Mouse (Mus musculus) cerebellum, adult 8-10 months (tissue): ENCODE measurements at regions not wholly inside any gene's neighbourhood (a gene's known extent, or its start where the extent isn't known, plus 50 kb on each side); places are given as distances from the start of the nearest gene placed in this dataset.

Experiments used
- DNase-seq: peaks from one replicate; pipeline ENCODE4 v3.0.0; 2022

GRCm38 (mm10) chr11:19355179-19355578, 336.4 kb upstream of the Meis1 start:
- DNase-seq, result no peak

DNA sequence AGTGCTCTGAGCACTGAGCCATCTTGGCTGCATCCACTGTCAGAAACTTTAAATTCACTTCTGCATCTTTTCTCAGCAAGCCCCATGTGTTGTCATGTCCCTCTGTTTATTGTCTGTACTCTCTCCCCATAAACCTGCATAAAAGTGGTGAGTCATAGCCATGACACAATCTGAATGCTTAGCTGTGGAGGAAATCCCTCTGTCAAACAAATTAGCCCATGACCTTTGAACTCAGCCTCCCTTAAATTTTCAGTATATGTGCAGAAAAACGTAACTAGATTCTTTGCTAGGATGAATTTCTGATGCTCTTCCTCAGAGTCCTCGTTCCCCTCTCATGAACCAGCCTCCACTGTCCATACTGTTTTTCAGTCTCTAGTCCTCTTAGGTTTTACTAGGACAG, 337.4 kb upstream of the Meis1 start:
- DNase-seq, result no peak

GRCm38 (mm10) chr11:19369152-19369551, 350.4 kb upstream of the Meis1 start:
- DNase-seq, result no peak

DNA sequence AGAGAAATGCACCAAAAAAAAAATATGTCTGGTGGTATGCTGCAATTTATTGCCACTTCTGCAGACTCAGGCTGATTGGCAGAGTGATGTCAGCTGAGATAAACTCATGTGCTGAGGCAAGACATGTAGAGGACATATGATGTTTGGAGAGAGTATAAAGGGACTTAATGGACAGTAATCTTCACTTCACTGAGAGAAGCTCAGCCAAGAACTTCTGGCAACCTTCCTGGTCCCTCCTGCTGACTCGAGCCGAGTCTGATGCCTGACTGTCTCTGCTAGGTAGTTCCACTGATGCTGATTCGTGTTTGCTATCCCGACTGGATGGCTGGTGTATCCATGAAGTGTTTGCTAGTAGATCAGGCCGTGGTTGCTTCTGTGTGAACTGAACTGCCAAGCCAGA, 354.7 kb upstream of the Meis1 start:
- no peak for DNase-seq

DNA sequence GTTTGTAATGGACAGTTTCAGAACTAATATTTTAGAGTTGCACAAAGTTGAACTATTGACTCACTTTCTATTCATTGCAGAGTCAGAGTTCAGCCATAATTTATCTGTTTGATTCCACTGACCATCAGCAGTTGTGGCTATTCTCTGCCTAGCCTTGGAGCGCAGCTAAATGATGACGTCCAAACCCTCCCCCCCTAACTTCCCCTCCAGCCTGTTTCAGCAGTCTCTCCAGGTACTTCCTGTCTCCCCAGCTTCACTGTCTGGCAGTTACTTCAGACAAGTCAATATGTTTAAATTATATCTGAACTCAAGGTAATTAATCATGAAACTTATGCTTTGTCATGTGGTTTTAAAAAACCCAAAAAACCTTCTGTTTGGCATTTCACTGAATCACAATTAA, 362.1 kb upstream of the Meis1 start:
- DNase-seq, result no peak

GRCm38 (mm10) chr11:19389136-19389535, 370.4 kb upstream of the Meis1 start:
- no peak for DNase-seq

GRCm38 (mm10) chr11:19392190-19392589, 373.4 kb upstream of the Meis1 start:
- no peak for DNase-seq

GRCm38 (mm10) chr11:19394372-19394771, 375.6 kb upstream of the Meis1 start:
- DNase-seq, result no peak

- no peak for DNase-seq
Observed at GRCm38 (mm10) chr11:19400396-19400795, 381.6 kb upstream of the Meis1 start.

- no peak for DNase-seq
Observed at GRCm38 (mm10) chr11:19420143-19420542, 401.4 kb upstream of the Meis1 start.

DNA sequence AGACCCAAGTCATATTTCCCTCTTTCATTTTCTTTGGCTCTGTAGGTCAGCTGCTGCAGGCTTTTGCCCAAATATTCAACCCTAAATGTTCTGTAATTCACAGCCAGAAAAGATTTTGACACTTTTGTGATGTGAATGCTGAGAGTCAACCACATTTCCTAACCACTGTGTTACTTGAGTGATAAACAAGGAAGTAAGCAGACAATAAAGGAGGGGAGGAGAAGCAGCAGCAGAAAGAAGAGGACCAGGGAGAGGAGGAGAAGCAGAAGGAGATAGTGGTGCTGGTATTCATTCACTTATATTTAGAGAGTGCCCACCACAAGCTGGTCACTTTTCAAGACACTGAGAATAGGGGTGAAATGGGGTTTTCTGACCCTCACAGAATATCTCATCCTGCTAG, 404.5 kb upstream of the Meis1 start:
- DNase-seq, result no peak

- no peak for DNase-seq
Observed at GRCm38 (mm10) chr11:19423841-19424815, 405.3 kb upstream of the Meis1 start.

DNA sequence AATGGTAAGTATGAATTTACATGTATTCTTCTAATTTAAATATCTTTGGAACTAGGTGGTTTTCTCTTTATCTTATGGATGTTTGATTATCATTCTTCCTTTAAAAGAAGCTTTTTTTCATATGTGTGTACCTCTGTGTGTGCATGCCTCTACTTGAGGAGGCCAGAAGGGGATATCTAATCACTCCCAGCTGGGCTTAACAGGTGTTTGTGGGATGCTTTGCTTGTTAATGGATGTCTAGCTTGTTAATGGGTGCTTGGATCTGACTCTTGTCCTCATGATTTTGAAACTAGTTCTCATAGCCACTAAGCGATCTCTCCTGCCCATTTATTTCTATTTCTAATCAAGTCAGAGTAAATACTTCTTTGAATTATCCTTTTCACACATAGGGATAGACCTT, 408.8 kb upstream of the Meis1 start:
- DNase-seq, result no peak

- no peak for DNase-seq
Observed at GRCm38 (mm10) chr11:19433680-19434619, 415.2 kb upstream of the Meis1 start.

DNA sequence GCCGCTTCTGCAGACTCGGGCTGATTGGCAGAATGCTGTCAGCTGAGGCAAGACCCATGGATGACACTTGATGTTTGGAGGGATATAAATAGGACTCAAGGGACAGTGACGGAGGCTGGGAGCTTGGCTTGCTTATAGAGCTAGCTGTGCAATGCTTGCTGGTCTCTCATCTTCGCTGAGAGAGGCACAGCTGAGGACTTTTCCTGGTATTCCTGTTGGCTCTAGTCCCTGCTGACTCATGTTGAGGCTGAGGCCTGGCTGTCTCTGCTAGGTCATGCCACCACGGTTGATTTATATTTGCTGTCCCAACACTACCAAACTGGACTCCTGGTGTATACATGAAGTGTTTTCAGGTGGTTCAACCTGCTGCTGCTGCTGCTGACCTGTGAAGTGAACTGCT, 419.6 kb upstream of the Meis1 start:
- DNase-seq, result no peak

GRCm38 (mm10) chr11:19441936-19442335, 423.2 kb upstream of the Meis1 start:
- no peak for DNase-seq

DNA sequence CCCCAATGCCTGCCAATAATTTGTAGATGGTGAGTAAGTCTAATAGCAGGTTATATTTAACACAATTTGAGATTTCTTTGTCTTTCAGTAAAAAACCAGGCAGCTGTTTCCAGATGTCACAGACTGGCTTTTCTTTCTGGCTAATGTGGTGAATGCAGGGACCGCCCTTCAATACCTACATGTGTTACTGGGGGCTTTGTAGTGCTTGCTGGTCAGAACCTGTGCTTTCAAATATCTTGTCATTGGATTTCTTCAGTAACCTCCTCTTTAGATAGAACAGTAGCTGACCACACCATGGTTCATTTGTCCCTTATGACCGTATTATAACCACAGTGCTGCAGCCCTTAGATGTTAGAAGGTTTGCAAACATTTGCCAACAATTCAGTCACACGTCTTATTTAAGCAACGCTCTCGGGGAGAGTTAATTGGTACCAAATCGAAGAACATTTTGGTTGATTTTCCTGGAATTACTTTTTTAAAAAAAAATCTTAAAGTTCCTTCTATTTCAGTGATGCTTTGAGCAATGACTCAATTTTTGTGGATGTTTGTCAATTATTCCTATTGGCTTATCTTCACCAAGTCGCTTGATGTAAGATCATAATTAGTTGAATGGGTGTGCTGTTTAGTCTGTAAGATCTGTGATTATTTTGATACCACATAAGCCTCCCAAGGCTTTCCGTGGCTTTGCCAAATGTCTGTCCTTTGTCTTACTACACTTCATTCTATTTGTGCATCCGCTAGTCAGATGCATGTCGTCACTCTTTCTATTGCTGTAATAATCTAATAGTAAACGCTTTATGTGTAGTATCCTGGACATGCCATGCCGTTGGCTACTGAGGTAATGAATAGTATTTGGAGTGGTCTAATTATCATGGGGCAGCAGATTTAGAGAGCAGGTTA, 436.9 kb upstream of the Meis1 start:
- DNase-seq, result no peak

DNA sequence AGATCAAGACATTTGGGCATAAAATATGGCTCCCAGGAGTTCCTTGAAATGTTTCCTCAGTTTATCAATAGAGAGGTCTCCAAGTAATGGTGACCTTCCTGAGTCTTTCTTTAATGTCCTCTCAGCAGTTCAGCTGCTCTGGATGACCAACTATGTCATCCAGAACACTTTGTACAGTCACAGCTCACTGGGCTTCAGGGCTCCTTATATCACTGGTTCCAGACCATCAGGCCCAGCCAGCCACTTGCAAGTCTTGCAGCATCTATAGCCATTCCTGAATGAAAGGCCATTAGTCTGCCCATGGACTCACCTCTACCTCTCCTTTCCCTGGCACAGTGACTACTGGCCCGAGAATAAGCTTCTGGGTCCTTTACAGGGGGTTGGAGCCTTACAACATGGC, 437.8 kb upstream of the Meis1 start:
- no peak for DNase-seq

DNA sequence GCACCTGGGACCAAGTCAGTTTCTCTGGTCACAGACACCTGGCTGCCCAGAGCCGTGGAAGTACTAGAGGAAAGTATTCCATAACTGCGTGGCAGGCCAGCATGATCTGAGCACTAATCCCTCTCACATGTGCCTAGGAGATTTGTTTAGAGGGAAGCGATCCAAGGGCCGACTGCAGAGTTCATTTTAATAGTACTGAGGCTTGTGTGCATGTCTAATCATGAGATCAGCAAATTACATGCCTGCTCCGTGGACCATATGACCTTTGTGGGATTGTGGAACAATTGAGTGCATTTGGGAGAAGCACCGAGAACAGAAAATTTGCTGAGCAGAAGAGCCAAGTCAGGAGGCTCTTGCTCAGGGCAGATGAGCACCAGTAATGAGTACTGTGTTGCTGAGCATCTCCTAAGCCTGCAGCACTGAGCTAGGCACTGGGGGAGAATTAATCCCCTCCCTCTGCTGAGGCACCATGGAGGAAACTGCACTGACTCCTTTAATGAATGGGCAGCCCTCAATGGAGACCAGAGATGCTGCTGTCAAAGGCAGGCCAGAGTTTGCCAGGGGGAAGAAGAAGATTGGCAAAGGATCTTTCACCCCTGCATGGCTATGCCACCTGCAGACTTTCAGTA, 445.1 kb upstream of the Meis1 start:
- no peak for DNase-seq

GRCm38 (mm10) chr11:19468373-19468772, 449.6 kb upstream of the Meis1 start:
- no peak for DNase-seq

DNA sequence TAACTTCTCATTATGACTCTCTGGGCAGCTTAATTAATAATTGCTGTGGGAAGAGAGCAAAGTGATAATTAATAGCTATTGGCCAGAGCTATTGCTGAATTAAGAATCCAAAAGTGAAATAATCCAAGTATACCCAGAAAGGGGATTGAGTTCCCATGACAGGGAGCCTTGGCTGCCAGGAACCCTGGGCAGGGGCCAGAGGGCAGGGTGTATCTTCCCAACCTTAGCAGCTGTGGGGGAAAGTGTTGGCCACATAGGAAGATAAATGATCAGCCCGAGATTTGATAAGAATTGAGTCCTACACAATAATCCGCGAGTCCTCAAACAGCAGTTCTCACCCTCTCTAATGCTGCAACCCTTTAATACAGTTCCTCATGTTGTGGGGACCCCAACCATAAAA, 450.0 kb upstream of the Meis1 start:
- no peak for DNase-seq
